Mouse (Mus musculus) Muller cell, postnatal 12 days (primary cell): ENCODE data around the gene 2810459M11Rik.
"Not testable (repeated sequence)": the region's sequence is repeated elsewhere in the genome, so short reads cannot be mapped to it uniquely, and the experiment has no call there.

Experiments
- DNase-seq: peaks from one replicate; pipeline ENCODE4 v3.0.0-alpha.2; 2015; ENCODE audit errors: inconsistent ontology term

The 2810459M11Rik gene

DNA sequence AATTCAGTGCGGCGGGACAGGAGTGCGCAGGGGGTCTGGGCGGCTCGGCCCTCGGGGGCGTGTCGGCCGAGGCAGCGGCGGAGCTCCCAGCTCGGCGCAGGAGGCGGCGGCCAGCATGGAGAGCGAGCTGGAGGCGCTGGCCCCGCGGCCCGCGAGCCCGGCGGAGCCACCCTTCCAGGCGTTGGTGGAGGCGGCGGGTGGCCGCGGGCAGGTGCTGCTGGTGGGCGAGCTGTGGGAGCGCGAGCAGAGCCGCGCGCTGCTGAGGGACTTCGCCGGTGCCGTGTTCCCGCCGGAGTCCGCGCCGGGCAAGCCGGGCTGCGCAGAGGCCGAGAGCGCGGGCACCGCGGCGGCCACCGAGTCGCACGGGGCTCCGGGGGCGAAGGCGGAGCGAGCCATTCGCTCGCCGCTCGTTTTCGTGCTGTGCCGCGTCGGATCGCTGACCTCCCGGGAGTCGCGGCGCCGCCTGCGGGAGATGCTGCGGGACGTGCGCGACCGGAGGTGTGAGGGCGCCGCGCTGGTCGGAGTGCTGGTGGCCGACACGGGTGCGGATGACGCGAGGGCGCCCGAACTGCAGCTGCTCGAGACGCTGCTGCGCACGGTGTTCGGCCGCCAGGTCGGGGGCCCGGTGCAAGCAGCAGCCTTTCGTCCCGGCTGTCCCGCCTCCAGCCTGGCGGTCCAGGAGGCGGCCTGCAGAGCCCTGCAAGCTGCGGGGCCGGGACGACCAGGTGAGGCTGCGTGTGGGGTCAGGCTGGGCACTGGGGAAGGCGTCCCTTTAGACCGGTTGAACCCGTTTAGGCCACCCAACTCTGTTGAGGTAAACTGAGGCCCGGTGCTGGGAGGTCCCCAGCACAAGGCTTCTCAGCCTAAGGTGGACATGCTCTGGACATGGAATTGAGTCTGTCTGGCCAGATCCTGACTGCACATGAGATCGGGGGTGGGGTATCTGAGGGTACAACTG lies at the start of gene 2810459M11Rik:
2810459M11Rik (plus strand) TSS at position 16 of the 958 bp plus-strand sequence.
- peak; percentile 44 for DNase-seq

DNA sequence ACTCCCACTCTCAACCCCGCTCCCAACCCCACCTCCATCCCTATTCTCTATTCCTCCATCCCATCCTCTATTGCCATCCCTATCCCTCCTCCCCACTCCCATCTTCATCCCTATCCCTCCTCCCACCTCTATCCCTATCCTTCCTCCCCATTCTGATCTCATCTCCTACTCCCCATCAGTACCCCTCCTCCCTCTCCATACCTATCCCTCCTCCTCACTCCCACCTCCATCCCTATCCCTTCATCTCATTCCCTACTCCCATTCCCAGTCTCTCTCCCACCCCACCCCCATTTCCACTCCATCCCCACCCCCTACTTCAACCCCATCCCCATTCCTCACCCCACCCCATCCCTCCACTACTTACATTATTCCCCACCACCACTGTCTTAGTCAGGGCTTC lies 48.4 kb upstream of the 2810459M11Rik start:
- no peak for DNase-seq

DNA sequence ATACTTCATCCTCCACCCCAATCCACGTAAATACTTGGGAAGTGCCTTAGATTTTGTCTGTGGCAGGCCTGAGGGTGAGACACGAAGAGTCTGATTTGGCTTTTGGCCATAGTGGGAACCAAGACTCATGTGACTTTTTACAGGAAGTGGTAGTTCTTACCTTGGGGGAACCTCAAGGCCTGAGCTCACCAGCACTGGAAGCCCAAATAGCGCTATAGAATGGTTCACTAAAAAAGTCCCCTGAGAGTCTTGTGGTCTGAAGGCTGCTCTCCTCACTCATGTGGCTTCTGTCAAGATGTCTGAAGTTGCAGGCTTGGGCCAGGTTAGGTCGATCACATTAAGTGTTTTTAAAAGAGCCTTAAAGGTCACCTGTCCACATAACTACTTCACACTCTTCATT lies 47.7 kb upstream of the 2810459M11Rik start:
- DNase-seq = no peak

DNA sequence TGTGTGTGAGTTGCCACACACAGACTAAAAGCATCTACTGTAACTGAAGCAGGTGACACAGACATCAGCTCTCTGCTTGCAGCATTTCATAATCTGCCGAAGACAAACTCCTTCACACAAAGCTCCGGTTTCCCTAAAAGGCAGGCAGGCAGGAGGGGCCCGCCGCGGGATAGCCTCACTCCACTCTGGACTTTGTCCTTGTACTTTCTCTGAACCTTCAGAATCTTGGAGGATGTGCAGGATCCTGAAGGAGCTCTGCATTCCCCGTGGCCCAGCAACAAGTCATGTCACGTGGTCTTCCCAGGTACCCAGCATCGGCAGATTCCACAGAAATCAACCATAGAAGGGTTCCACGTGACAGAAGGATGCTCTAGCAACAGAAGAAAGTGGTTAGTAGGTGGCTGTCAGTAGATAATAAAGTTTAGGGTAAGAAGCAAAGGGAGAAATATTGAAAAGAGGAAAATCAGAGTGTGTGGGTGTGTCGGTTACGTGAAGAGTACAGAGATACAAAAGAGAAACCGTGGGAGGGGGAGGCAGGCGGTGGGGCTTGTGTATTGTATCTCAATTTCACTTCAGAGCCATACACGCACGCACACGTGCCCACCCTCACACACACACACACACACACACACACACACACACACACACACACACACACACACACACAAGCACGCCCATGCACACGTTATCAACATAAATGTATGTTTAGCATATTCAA lies 45.7 kb upstream of the 2810459M11Rik start:
- no peak for DNase-seq

DNA sequence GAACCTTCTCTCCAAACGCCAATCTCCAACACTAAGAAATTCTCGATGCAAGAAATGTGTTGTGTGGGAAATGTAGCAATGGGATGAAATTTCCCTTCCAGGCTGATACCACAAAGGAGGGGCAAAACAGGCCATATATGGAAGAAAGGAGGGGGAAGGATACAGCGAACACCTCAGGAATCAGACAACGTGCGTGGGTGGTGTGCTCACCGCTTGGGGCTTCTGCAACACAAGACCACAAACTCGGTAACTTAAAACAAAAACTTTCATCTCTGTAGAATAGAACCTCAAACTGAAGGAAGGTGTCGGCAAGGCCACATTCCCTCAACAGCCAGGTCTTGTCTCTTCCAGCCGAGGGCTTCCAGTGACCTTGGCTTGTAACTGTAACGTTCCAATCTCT lies 40.1 kb upstream of the 2810459M11Rik start:
- DNase-seq = no peak

DNA sequence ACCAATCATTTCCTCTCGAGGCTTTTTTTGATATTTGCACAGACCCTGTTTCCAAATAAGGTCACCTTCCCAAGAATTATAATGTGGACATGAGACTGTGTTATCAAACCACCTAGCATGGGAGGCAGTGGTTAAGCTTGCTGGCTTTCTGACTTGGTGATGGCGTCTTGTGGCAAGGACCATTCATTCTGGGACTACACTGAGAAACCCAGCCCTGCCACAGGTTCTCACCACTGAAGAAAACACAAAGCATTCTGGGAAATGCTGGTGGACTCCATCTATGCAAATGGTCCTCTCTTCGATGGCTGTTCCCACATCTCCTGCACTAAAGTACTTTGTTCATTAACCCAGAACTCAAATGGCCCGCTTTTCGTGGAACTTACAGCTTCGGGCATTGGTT lies 39.6 kb upstream of the 2810459M11Rik start:
- no peak for DNase-seq

DNA sequence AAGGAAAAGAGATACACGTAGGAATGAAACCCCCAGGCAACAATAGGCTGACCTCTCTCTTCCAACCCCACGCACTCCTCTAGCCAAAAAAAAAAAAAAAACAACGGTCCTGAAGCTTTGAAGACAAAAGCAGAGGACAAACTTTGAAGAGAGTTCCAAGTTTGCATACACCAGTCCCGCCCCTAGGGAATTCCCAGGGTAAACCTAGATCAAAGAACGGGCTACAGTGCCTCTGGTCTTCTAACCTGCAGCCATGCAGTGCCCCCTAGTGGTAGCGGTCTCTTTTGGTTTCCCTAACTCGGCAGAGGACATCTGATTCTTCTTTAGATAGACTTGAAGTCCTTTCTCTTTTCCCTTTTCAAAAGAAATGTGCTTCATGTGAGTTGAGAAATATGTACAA lies 37.9 kb upstream of the 2810459M11Rik start:
- peak; percentile 69 for DNase-seq

DNA sequence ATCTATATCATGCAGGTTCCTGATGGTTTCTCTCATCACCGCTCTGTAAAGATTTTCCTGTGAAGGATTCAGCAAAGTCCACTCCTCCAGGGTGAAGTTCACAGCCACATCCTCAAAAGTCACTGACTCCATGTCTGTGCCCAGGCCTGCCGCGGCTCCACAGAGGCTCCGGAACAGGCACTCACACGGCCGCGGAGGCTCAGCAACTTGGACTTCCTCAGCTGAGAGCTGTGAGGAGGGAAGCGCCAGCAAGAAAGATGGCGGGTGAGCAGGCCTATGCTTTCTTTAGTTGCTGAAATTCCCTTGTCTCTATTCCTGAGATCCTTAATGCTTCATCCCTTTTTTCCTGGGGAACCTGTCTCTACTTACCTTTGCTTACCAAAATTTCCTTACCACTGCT lies 29.9 kb upstream of the 2810459M11Rik start:
- not testable (repeated sequence) for DNase-seq

DNA sequence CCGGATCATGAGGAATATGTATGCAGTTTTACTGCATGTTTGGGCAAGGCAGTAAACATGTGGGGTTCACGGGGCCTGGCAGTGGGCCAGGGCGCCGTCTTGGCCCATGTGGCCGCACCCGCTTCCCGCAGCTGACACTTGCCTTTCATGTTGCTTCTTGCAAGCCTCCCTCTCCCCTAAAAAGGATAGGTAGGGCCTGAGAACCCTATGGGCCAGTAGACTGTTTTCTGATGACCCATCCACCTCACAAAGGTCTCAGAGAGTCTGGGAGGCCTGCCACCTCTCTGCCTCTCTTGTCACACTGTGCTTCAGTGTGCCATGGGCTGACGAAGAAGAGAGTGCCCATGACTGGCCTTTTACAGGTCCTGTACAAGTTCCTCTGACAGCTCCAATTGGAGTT lies 29.1 kb upstream of the 2810459M11Rik start, which contains the start of gene Spata3:
Spata3 (plus strand) TSS at position 301 of the 400 bp plus-strand sequence.
- DNase-seq = no peak

DNA sequence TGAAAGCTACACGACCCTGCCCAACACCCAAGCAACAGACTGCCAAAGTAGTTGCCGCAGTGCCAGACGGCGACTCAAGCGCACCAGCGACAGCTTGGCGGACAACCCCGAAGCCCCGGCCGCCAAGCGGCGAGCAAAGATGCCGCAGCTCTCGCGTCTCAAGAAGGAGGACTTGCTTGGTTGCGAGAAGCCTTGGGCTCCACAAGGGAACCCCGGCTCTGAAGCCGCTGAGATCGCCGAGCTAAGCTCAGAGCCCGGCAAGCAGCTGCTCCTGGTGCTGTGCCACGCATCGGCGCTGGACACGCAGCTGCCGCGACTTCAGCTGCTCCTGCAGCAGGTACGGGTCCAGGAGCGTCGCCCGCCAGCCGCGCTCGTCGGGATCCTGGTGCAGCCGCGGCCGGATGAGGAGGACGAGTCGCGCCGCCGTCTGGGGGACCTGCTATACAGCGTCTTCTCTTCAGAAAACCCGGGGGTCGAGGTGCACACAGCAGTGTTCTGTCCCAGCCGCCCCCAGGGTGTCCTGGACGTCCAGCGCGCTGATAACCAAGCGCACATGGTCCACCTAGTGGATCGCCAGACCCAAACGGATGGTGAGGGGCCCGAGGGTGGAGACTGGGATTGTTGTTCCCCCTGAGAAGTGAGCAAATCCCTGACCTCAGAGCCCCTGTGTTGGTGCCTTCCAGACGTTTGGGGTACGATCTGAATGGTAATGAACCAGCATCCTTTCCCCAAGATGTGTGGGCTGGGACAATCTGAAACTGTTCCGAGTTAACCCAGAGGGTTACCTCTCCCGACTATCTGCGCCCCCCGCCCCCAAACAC lies 27.2 kb upstream of the 2810459M11Rik start:
- peak; percentile 46 for DNase-seq

DNA sequence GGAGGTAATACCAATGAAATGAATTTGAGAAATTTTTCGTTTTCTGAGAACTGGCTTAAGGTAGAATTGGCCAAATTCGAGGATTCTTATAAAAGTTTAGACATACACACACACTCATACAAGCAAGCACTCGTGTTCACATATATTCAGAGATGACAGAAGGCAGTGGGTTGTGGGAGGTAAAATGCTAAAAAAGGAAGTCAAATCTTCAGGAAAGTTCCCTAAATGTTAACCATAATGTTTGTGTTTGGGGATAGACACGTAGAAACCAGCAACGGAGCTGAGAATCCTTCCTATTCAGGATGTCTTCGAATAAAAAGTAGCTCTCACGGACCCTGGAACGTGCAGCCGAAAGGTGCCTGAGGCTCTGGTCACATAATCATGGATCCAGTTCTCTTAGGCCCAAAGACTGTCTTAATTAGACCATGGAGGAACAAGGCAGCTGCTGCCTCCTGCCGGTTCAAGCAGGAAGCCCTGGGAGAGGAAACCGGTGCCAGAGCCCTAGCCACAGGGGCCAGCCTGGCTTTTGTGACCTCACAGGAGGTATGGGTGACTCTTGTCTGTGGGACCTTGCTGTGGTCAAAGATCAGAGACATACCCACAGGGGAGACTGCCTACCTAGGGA lies 24.2 kb upstream of the 2810459M11Rik start:
- DNase-seq = no peak

DNA sequence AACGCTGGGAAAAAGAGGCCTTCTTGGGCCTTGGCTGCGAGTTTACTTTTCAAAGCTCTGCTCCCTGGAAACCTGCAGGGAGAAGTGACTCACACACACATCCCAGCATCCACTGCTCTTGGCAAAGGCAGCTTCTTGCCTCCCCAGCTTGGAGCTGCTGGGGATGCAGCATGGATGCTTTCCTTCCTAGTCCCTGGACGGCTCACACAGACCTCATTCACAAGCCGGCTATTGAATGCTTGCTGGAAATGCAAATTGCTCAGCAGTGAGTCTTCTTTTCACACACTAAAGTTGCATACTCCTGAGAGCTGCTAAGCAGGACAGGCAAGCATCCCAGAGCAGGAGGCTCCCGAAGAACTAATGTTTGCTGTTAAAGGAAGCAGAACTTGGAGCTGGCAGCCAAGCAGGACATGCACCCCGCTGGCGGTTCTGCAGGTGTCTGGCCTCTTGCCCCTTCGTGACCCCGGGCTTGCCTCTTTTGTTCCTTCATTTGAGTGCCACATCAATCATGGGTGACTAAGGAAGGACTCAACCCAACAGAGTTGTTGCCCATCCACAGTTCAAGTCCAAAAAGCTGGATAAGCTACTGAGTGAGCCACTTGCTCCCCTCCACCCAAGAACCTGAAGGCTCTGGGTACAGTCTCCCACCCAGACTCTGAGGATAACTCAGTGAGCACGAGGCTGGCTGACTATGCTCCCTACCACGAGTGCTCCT lies 13.2 kb upstream of the 2810459M11Rik start:
- DNase-seq = peak; percentile 72

DNA sequence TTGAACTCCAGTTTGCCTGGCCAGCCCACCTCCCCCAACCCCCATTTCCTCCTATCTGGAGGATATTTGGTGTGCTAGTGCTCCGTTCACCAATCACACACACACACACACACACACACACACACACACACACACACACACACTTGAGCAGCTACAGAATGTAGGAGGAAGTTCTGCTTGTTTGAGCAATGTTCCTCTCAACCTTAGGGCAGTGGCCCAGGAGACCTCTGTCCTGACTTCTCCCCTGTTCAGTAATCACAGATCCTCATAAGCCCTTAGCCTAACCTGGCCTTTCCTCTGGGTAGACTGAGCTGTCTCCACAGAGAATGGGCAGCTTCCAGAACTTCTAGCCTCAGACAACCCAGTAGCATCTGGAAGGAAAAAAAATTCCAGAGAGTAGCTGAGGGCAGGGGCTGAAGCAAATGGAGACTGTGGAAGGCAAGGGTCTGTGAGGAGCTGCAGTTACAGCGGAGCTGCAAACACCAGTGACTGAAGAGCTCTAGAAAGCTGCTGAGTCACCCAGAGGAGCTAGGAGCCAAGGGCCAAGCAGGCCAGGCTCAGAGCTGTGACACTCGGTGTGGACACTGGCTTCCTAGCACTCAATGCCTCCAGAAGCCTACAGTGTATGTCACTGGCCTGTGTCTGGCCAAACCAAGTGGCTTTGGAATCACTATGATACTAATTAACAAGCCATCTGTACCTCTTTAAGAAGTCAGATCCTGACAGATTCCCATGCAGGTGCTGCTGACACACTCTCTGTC lies 7.3 kb upstream of the 2810459M11Rik start:
- peak; percentile 29 for DNase-seq

DNA sequence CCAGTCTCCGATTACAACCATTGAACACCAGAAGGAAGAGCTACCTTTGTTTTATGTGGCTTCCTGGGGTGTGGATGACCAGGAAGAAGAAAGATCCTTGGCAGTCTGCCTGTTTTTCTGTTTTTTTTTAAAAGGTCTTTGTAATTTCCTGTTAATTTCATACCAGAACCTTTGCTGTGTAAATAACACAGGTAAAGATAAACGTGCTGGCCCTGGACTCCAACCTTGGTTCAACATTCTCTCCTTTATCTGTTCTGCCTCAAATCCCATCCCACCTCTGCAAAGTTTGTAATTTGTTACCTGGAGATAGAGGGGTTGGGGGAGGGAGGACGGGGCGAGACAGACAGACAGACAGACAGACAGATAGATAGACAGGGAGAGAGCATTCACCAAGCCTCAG lies 5.5 kb upstream of the 2810459M11Rik start:
- DNase-seq = no peak

DNA sequence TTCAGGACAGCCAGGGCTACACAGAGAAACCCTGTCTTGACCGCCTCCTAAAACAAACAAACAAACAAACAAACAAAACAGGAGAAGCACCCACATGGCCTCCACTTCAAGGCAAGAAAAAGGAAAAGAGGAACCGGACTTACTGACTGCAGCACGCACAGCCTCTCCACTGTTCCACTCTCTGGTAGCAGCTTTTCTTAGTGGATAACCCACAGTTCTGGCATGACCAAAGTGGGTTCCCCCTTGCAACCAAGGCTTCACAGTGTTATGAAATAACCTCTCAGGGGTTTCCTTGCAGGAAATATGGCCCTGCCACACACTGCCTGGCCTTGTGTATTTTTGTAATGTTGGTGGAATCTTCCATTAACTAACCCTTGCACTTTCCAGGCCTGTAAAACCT lies 4.8 kb upstream of the 2810459M11Rik start:
- DNase-seq = no peak

DNA sequence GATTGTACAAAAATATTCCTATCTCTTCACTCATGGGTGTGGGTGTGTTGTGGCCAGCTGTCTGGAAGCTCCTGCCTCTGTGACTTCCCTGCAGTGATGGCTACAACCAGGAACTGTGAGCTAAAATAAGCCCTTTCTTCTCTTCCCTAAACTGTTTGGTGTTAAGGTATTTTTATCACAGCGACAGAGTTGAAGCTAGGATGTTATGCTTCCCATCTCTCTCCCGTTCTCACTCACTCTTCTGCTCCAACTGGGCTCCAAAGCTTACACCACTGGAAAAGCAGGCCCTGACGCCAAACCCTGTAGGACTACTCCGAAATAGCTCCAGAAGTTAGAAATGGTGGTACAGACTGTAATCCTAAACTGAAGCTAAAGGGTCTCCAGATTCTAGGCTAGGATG lies 607 bp upstream of the 2810459M11Rik start:
- DNase-seq = no peak

DNA sequence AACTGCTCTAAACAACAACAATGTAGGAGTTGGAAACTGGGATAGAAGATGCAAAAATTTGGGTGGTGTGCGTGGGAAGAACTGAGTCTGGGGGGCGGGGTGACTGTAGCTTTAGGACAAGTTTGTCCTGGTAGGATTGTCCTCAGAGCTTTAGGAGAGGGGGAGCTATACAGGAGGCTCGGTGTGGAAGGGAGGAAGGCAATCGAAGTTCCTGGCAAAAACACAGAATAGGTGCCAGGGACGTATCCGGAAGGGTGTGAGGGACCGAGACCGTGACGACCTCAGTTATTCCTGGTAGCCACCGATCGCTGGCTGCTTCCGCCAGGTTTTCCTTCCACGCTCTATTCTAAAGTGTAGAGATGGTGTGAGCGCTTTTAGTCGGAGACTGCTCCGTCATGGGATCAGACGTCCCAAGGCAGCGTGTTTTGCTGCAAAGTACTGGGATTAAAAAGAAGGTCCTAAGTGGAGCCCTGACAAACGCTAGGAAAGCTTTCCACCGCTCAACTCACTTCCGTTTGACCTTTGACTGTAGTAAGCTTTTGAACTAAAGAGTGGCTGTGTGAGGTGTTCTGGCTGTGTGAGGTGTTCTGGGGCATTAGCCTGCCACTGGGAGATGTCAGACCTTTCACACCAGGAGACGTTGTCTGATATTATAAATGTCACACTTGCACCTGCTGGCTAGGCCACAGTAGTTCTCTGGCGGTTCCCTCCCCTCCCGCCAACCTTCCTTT lies 1.3 kb downstream of the 2810459M11Rik start:
- DNase-seq = no peak

DNA sequence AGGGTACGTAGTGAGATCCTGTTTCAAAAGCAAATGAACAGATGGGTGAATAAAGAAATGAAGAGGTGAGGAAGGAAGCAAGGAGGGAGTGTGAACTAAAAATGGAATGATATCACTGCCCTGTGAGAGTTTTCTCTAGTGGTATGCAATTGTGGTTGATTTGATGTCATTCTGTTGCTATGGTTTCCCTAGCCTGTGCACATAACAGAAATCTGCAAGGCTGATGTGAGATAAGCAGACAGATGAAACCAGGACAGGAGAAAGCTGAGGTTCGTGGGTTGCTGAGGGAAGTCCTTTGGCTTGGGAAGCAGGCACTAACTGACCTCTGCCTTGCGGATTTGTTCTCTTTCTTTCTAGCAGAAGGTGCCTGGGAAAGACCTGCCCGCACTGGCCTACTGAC lies 2.6 kb downstream of the 2810459M11Rik start:
- DNase-seq = no peak

DNA sequence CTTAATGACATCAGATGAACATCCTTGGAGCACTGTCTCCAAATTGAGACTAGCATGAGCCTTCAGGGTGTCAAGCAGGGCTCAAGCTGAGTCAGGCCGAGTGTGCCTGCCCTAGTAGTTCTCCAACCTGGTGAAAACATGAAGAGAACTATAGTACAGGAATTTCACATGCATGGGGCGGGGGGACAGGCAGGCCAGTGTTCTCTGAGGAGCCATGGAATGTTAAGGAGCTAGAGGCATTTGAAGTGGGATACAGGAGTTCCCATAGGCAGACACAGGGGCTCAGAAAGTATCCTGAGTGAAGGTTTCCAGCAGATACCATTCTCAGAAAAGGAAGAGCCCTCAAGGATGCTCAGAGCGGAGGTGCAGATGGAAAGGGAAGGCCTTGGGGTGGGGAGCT lies 3.1 kb downstream of the 2810459M11Rik start:
- DNase-seq = no peak
